Mouse (Mus musculus) ES-E14 (cell line): ENCODE data around the gene Neurl4. TPM values are rescaled to one million over a fixed set of nuclear protein-coding genes. Genes with fewer than 3 reads are reported as not detected.

Experiments
- DNase-seq: peaks from one replicate; pipeline ENCODE4 v3.0.0-alpha.2; 2013; ENCODE audit warnings: low read depth, low spot score
- H3K27ac ChIP-seq: 2 replicates; pipeline ENCODE4 v1.5.1; 2012; ENCODE audit warnings: low read depth, mild to moderate bottlenecking, low read length, moderate library complexity, mixed read lengths; ENCODE audit not compliant: poor library complexity, insufficient read depth, severe bottlenecking
- H3K36me3 ChIP-seq: 2 replicates; pipeline ENCODE4 v1.6.1; 2012; ENCODE audit warnings: mild to moderate bottlenecking, low read length, moderate library complexity, mixed read lengths; ENCODE audit not compliant: control insufficient read depth, poor library complexity, insufficient read depth, severe bottlenecking
- H3K4me1 ChIP-seq, 2 experiments: fragments of 150-350 bp in 1 of 2; sonication (generic) in 1 of 2; 2 replicates each; pipeline ENCODE4 v1.6.1; 2012; ENCODE audit warnings: low read length in 2 of 2, mild to moderate bottlenecking in 1 of 2, mixed read lengths in 1 of 2; ENCODE audit not compliant: control insufficient read depth in 2 of 2, insufficient read depth in 2 of 2, poor library complexity in 1 of 2
- H3K4me3 ChIP-seq, 2 experiments: fragments of 150-350 bp in 1 of 2; sonication (generic) in 1 of 2; 2 replicates each; pipeline ENCODE4 v1.5.1; 2012; ENCODE audit warnings: low read length in 2 of 2, low read depth in 1 of 2, mild to moderate bottlenecking in 1 of 2, mixed read lengths in 1 of 2; ENCODE audit not compliant: insufficient read depth in 1 of 2, poor library complexity in 1 of 2, severe bottlenecking in 1 of 2
- H3K9ac ChIP-seq: 2 replicates; pipeline ENCODE4 v1.6.1; 2012; ENCODE audit warnings: low read depth, mild to moderate bottlenecking, low read length, mixed read lengths; ENCODE audit not compliant: poor library complexity, insufficient read depth, severe bottlenecking
- H3K9me3 ChIP-seq: fragments of 150-350 bp; sonication (generic); 2 replicates; pipeline ENCODE4 v1.6.1; 2012; ENCODE audit warnings: low read depth, mild to moderate bottlenecking, low read length; ENCODE audit not compliant: control insufficient read depth, insufficient read depth
- CHD2 ChIP-seq: IDR thresholded peaks from 2 replicates; pipeline ENCODE4 v1.6.1; 2014; ENCODE audit warnings: mild to moderate bottlenecking, low read depth, low read length, inconsistent platforms
- HCFC1 ChIP-seq: IDR thresholded peaks from 2 replicates; pipeline ENCODE4 v1.6.1; 2012; ENCODE audit warnings: low read length, inconsistent platforms, borderline replicate concordance; ENCODE audit not compliant: insufficient read depth
- MAFK ChIP-seq: IDR thresholded peaks from 2 replicates; pipeline ENCODE4 v1.6.1; 2014; ENCODE audit warnings: mild to moderate bottlenecking, low read depth, low read length, inconsistent platforms; ENCODE audit not compliant: insufficient read depth
- ZC3H11A ChIP-seq: IDR thresholded peaks from 2 replicates; pipeline ENCODE4 v1.6.1; 2012; ENCODE audit warnings: low read depth, mild to moderate bottlenecking, inconsistent platforms, low read length, borderline replicate concordance
- ZNF384 ChIP-seq: IDR thresholded peaks from 2 replicates; pipeline ENCODE4 v1.6.1; 2012; ENCODE audit warnings: low read depth, low read length, inconsistent platforms
- in situ Hi-C, 2 experiments: fragments of 600-800 bp; cut with MboI; formaldehyde crosslinking; loops; one replicate each; pipeline ENCODE4 v1.15.1; 2025; ENCODE audit warnings: low sequenced_read_pairs in 2 of 2, inconsistent platforms in 1 of 2; ENCODE audit not compliant: unreplicated experiment in 2 of 2
- total RNA-seq: library from RNA; depleted of rRNA; stranded (reverse); fragments of 300-350 nt; gene quantifications from 2 replicates; pipeline ENCODE4 v1.2.3, GENCODE M21; 2012

Neurl4 gene
- total RNA-seq, 1 experiment = 66.3 TPM

GRCm38 (mm10) chr11:69917379-69917948, 16.6 kb downstream of the Neurl4 start:
- peaks cover 53% of the 10 kb centered on the region for H3K36me3 ChIP-seq
- no peak overlapping the region for H3K9ac ChIP-seq
- in situ Hi-C loops = no loop called here
- H3K27ac ChIP-seq = no peak overlapping the region
- H3K4me1 ChIP-seq = peaks cover 0 to 17% of the 10 kb centered on the region in 2 experiments; a peak in 1 of 4 replicates
- TF ChIP-seq HCFC1 = no peak
- no peak for TF ChIP-seq CHD2
- TF ChIP-seq MAFK = no peak
- no peak for TF ChIP-seq ZC3H11A
- no peak for TF ChIP-seq ZNF384
- H3K9me3 ChIP-seq = no peaks in the 10 kb centered on the region
- no peak overlapping the region for H3K4me3 ChIP-seq
- DNase-seq = no peak

DNA sequence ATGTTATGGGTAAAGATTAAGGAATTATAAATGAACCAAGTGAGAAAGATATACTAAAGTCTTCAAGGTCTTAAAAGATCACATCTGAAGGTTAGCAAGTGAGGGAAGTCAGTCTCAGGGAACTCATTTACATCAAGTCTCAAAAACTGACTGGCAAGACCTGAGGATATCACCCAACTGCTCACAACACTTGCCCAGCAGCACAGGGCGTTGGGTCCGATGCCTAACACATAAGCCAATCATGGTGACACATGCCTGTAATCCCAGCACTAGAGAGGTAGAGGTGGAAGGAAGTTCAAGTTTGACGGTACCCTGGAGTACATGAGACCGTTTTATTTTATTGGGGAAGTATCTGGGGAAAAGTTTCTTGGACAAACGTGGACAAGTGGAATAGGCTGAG, 17.2 kb downstream of the Neurl4 start:
- Histone ChIP-seq H3K36me3 (peaks cover 52% of the 10 kb centered on the region), H3K27ac (no peak overlapping the region), H3K4me3 (no peak overlapping the region; a peak in 1 of 4 replicates), H3K9me3 (no peaks in the 10 kb centered on the region), H3K9ac (no peak overlapping the region), H3K4me1 (peaks cover 0 to 16% of the 10 kb centered on the region in 2 experiments; a peak in 1 of 4 replicates)
- TF ChIP-seq MAFK (no peak), CHD2 (no peak), ZC3H11A (no peak)
- no peak for DNase-seq
- in situ Hi-C loops = no loop called here

- no peak for TF ChIP-seq MAFK
- TF ChIP-seq HCFC1 = no peak
- TF ChIP-seq CHD2 = no peak
- no peak for TF ChIP-seq ZNF384
- TF ChIP-seq ZC3H11A = no peak
- peaks cover 49% of the 10 kb centered on the region for H3K36me3 ChIP-seq
- H3K27ac ChIP-seq = no peak overlapping the region
- peak overlapping the region; percentile 18; the same call in 1 of the 2 replicates for H3K9ac ChIP-seq
- no peaks in the 10 kb centered on the region for H3K9me3 ChIP-seq
- in situ Hi-C loops = no loop called here
- H3K4me3 ChIP-seq = peak overlapping the region; percentile 82 to 99
- peaks cover 0 to 14% of the 10 kb centered on the region in 2 experiments; a peak in 1 of 4 replicates for H3K4me1 ChIP-seq
- no peak for DNase-seq
Observed at GRCm38 (mm10) chr11:69919053-69919452, 18.2 kb downstream of the Neurl4 start.

- DNase-seq = peak; percentile 77
- Histone ChIP-seq H3K4me3 (peak overlapping the region; percentile 82 to 99), H3K9me3 (no peaks in the 10 kb centered on the region), H3K36me3 (peaks cover 49% of the 10 kb centered on the region), H3K27ac (peak overlapping the region; percentile 99), H3K9ac (peak overlapping the region; percentile 100), H3K4me1 (peaks cover 0 to 14% of the 10 kb centered on the region in 2 experiments; a peak in 1 of 4 replicates)
- no peak for TF ChIP-seq HCFC1
- no peak; the same call in 1 of the 2 replicates for TF ChIP-seq CHD2
- no peak for TF ChIP-seq ZNF384
- TF ChIP-seq MAFK = no peak
- TF ChIP-seq ZC3H11A = no peak
- in situ Hi-C loops = no loop called here
Observed at GRCm38 (mm10) chr11:69919661-69920265, 18.9 kb downstream of the Neurl4 start.
